In genomic region chr9:114752311-114752710, GRCm38 (mm10) we compare ENCODE assay signal across 8 mouse cellular contexts. TPM values are rescaled to one million over a fixed set of nuclear protein-coding genes. Genes with fewer than 3 reads are reported as not detected.
A peak's percentile ranks its signal among the peaks of the same experiment; 100 is the strongest.
DNase-seq lines count a peak whose midpoint lies in the region; ATAC-seq and TF ChIP-seq lines count a peak whose summit lies in the region.

No protein-coding gene starts in this region.

- WGBS in kidney, embryonic 14.5 days = 75% methylated on average over 9 of the region's 9 CpGs
- 67% methylated on average over 9 of the region's 9 CpGs for WGBS in kidney, adult 2 months
- 73% methylated on average over 9 of the region's 9 CpGs for WGBS in embryonic facial prominence, embryonic 14.5 days

- H3K4me2 ChIP-seq in kidney, embryonic 14.5 days (replicated peaks; ENCODE audit: low read depth, low read length) = 0 out of 2 replicates have a peak overlapping the region, but pooled peaks have one; percentile 47
- peak overlapping the region; percentile 71 for H3K4me2 ChIP-seq in embryonic facial prominence, embryonic 14.5 days (ENCODE audit: low read depth, low read length)
- H3K4me2 ChIP-seq in myocyte (ENCODE audit: low read depth) = peak overlapping the region; percentile 83

- H3K36me3 ChIP-seq in kidney, embryonic 14.5 days (ENCODE audit: control insufficient read depth, insufficient read depth, low read length) = peaks cover 29% of the 10 kb centered on the region
- no peaks in the 10 kb centered on the region for H3K36me3 ChIP-seq in kidney, adult 2 months (ENCODE audit: control insufficient read depth, insufficient read depth, low read length)
- peaks cover 38% of the 10 kb centered on the region for H3K36me3 ChIP-seq in embryonic facial prominence, embryonic 14.5 days (ENCODE audit: control insufficient read depth, insufficient read depth, low read length)
- peaks cover 3% of the 10 kb centered on the region for H3K36me3 ChIP-seq in myocyte (ENCODE audit: control insufficient read depth, insufficient read depth)

- ATAC-seq in kidney, embryonic 14.5 days (ENCODE audit: low FRiP score, low TSS enrichment) = no peak
- ATAC-seq in embryonic facial prominence, embryonic 14.5 days (ENCODE audit: low read depth) = no peak
- peak; percentile 64 for ATAC-seq in inflammation-experienced regulatory T-cells, adult 6 months

- H3K27ac ChIP-seq in kidney, embryonic 14.5 days (ENCODE audit: low read depth, low read length) = no peak overlapping the region
- H3K27ac ChIP-seq in kidney, adult 2 months (ENCODE audit: insufficient read depth, low read depth, low read length) = no peak overlapping the region
- no peak overlapping the region for H3K27ac ChIP-seq in embryonic facial prominence, embryonic 14.5 days (replicated peaks; ENCODE audit: low read depth, low read length)

- no peak for DNase-seq in kidney, adult 2 months
- DNase-seq in embryonic facial prominence, embryonic 14.5 days (ENCODE audit: low spot score) = no peak
- DNase-seq in thymus, postnatal 36 days = no peak
- DNase-seq in testis, postnatal 14 days (ENCODE audit: low spot score) = no peak
- no peak for DNase-seq in cerebellum, adult 11-12 months

- H3K9me3 ChIP-seq in kidney, embryonic 14.5 days (ENCODE audit: control insufficient read depth, low read length) = no peaks in the 10 kb centered on the region
- no peaks in the 10 kb centered on the region for H3K9me3 ChIP-seq in embryonic facial prominence, embryonic 14.5 days (ENCODE audit: control insufficient read depth, low read length)

- no peak for TF ChIP-seq CTCF in kidney, adult 2 months (conservative IDR thresholded peaks at IDR 0.05; ENCODE audit: insufficient read depth, insufficient read length, low read depth, low read length)

- H3K27me3 ChIP-seq in kidney, embryonic 14.5 days (ENCODE audit: control insufficient read depth, insufficient read depth, low read length) = no peaks in the 10 kb centered on the region
- no peaks in the 10 kb centered on the region for H3K27me3 ChIP-seq in kidney, adult 2 months (replicated peaks; ENCODE audit: control insufficient read depth, insufficient read depth, low read length)
- H3K27me3 ChIP-seq in embryonic facial prominence, embryonic 14.5 days (replicated peaks; ENCODE audit: control insufficient read depth, insufficient read depth, low read length) = no peaks in the 10 kb centered on the region
- H3K27me3 ChIP-seq in myocyte (ENCODE audit: control insufficient read depth, insufficient read depth, insufficient read length) = no peaks in the 10 kb centered on the region

- no peak overlapping the region for H3K9ac ChIP-seq in kidney, embryonic 14.5 days (ENCODE audit: low read depth, low read length)
- H3K9ac ChIP-seq in embryonic facial prominence, embryonic 14.5 days (ENCODE audit: low read depth, low read length) = no peak overlapping the region

- no peak overlapping the region for H3ac ChIP-seq in myocyte (ENCODE audit: control insufficient read depth, insufficient read length)

- no peaks in the 10 kb centered on the region for H3K79me2 ChIP-seq in myocyte (ENCODE audit: control insufficient read depth, insufficient read depth)

- 0 out of 2 replicates have a peak, but pooled peaks cover 5% of the 10 kb centered on the region for H3K4me1 ChIP-seq in kidney, embryonic 14.5 days (ENCODE audit: control insufficient read depth, insufficient read depth, low read length)
- no peaks in the 10 kb centered on the region for H3K4me1 ChIP-seq in kidney, adult 2 months (ENCODE audit: control insufficient read depth, insufficient read depth, low read length)
- no peaks in the 10 kb centered on the region for H3K4me1 ChIP-seq in embryonic facial prominence, embryonic 14.5 days (ENCODE audit: control insufficient read depth, insufficient read depth, low read length)

- no peak overlapping the region; the same call in 1 of the 2 replicates for H3K4me3 ChIP-seq in kidney, embryonic 14.5 days (ENCODE audit: low read length)
- no peak overlapping the region for H3K4me3 ChIP-seq in kidney, adult 2 months (ENCODE audit: insufficient read depth, low read depth, low read length)
- peak overlapping the region; percentile 50; the same call in 1 of the 2 replicates for H3K4me3 ChIP-seq in embryonic facial prominence, embryonic 14.5 days (ENCODE audit: low read depth, low read length)
- H3K4me3 ChIP-seq in myocyte = peak overlapping the region; percentile 18

- TF ChIP-seq POLR2A in kidney, adult 2 months (IDR thresholded peaks at IDR 0.05; ENCODE audit: low read depth, low read length) = no peak
- no peak for TF ChIP-seq POLR2A in myocyte (IDR thresholded peaks at IDR 0.05; ENCODE audit: insufficient read length, low read depth)

TF ChIP-seq in myocyte, 11 proteins besides CTCF, POLR2A, EP300 and RAD21:
- no peak for TF ChIP-seq SRF (IDR thresholded peaks at IDR 0.05; ENCODE audit: control insufficient read depth, insufficient read length, low read depth)

RNA-seq across cellular contexts. Expression of gene Cmtm6, which starts 21.4 kb away (rescaled TPM):
- 25.0 and 53.0 TPM in 2 replicates for polyA plus RNA-seq in kidney, embryonic 14.5 days (2014; fragmentation: Nextera tagmentation; extraction: Ambion mirVana)
- 68.7 and 70.5 TPM in 2 replicates for polyA plus RNA-seq in kidney, adult 2 months (2012; rRNA removed)
- 44.3 and 45.7 TPM in 2 replicates for polyA plus RNA-seq in embryonic facial prominence, embryonic 14.5 days (2014; fragmentation: Nextera tagmentation; extraction: Ambion mirVana)
- 10 to 100 TPM; 62.5 to 80.3 (median 72.6) TPM for polyA plus RNA-seq in inflammation-experienced regulatory T-cells, adult 6 months (2017; shearing (Covaris generic))
- polyA plus RNA-seq in myocyte (2012; fragmentation: generic; extraction: Trizol) = 14.3 TPM

RNA-seq across cellular contexts. Expression of gene Cmtm7, which starts 29.3 kb away (rescaled TPM):
- 92.7 and 108 TPM in 2 replicates for polyA plus RNA-seq in kidney, embryonic 14.5 days (2014; fragmentation: Nextera tagmentation; extraction: Ambion mirVana)
- polyA plus RNA-seq in kidney, adult 2 months (2012; rRNA removed) = 58.2 and 61.0 TPM in 2 replicates
- polyA plus RNA-seq in embryonic facial prominence, embryonic 14.5 days (2014; fragmentation: Nextera tagmentation; extraction: Ambion mirVana) = 103 and 105 TPM in 2 replicates
- polyA plus RNA-seq in inflammation-experienced regulatory T-cells, adult 6 months (2017; shearing (Covaris generic)) = 100 to 1,000 TPM in 1 of 3 experiments, 10 to 100 TPM in 2; 44.6 to 117 (median 64.8) TPM
- 38.1 TPM for polyA plus RNA-seq in myocyte (2012; fragmentation: generic; extraction: Trizol)

Comparison
In these comparisons a context has a peak if more than half of its experiments do, and no peak if none do; other contexts are left out.
1. H3K4me3 ChIP-seq: peak in embryonic facial prominence, embryonic 14.5 days (single experiment) and myocyte (single experiment); none in kidney, embryonic 14.5 days (single experiment) and kidney, adult 2 months (single experiment).
2. Peak in every context shown above with its lines, with median percentiles within 50 percentile points of each other: H3K4me2 ChIP-seq.